Mouse (Mus musculus) gastrocnemius, adult 8-10 months (tissue): Measurements from ENCODE around the gene Hoxd13. TPM values are rescaled to one million over a fixed set of nuclear protein-coding genes. Genes with fewer than 3 reads are reported as not detected.
A peak's percentile ranks its signal among the peaks of the same experiment; 100 is the strongest.

Experiments used
- DNase-seq, 2 experiments: peaks; one replicate each; pipeline ENCODE4 v3.0.0; 2022; ENCODE audit warnings: low spot score in 2 of 2
- microRNA-seq: library from miRNA; unstranded; fragments of <30 nt; microRNA quantifications from one replicate; pipeline ENCODE4 v1.2.0, GENCODE M21; 2022
- total RNA-seq, 4 experiments: library from RNA; stranded (reverse); gene quantifications; 2 replicates each; pipeline ENCODE4 v1.2.4; 2022

Hoxd13 gene
- total RNA-seq, 4 experiments from 2014 or later: not detected

- DNase-seq: no peak
Measured at GRCm38 (mm10) chr2:74705467-74706089, 37.5 kb downstream of the Hoxd13 start.

DNA sequence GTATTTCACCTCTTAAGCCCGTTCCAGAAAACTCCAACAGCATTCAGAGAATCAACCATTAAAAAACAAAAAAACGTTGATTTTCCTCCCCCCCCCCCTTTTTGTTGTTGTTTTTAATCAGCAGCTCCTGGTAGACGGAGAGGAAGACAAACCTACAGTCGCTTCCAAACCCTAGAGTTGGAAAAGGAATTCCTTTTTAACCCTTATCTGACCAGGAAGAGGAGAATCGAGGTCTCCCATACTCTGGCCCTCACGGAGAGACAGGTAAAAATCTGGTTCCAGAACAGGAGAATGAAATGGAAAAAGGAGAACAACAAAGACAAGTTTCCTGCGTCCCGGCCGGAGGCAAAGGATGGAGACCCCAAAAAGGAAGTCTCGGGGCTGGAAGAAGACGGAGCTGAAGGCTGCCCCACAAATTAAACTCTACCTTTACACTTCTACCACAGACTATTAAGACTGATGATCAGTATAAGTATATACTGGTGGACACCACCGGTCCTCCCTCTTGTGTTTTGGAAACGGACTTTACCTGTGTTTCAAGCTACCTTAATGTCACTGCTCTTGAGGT, 38.4 kb downstream of the Hoxd13 start:
- DNase-seq: no peak

GRCm38 (mm10) chr2:74707599-74707998, 39.5 kb downstream of the Hoxd13 start:
- DNase-seq: no peak

- no peak for DNase-seq
Measured at GRCm38 (mm10) chr2:74708676-74709075, 40.6 kb downstream of the Hoxd13 start.

DNA sequence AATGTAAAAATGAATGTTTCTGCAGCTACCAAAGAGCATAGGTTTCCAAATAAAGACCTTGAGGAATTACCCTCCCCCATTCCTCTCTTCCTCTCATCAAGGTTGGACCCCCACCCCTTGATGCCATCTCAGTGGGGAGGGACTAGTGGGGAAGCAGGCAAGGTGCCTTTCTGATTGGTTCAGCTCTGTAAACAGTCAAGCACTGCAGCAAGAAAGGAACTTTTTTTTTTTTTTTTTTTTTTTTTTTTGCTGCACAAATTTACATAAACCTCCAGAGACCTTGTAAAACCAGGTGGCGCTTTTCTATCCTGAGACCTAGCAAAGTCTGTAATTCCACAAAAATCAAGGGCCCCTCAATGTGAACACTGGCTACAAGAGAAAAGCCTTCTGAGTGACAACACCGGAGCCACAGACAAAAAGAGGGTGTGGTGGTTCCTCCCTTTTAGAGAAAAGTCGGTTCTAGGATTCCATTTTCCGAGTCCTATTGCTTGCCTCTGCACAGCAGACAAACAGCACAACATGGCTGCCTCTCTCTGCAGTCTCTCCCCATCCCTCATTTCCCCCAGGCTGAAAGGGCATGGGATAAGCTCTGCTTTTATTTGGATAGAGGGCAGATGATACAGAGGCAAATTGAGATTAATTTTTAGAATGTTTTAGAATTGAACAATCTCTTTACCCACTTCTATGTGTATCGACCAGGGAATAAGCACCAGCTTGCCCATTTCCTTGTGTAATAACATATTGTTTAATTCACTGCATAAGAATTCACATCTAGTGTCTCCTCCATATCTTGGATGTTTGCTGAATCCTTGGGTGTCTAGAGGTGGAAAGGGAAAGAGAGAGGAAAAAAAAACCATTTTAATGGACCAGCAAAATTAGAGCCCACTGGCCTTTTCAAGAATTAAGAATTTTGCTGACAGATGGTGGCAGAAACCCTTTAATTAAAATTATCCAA, 41.6 kb downstream of the Hoxd13 start:
- no peak for DNase-seq

- DNase-seq: no peak
Measured at GRCm38 (mm10) chr2:74710929-74711543, 42.9 kb downstream of the Hoxd13 start.

DNA sequence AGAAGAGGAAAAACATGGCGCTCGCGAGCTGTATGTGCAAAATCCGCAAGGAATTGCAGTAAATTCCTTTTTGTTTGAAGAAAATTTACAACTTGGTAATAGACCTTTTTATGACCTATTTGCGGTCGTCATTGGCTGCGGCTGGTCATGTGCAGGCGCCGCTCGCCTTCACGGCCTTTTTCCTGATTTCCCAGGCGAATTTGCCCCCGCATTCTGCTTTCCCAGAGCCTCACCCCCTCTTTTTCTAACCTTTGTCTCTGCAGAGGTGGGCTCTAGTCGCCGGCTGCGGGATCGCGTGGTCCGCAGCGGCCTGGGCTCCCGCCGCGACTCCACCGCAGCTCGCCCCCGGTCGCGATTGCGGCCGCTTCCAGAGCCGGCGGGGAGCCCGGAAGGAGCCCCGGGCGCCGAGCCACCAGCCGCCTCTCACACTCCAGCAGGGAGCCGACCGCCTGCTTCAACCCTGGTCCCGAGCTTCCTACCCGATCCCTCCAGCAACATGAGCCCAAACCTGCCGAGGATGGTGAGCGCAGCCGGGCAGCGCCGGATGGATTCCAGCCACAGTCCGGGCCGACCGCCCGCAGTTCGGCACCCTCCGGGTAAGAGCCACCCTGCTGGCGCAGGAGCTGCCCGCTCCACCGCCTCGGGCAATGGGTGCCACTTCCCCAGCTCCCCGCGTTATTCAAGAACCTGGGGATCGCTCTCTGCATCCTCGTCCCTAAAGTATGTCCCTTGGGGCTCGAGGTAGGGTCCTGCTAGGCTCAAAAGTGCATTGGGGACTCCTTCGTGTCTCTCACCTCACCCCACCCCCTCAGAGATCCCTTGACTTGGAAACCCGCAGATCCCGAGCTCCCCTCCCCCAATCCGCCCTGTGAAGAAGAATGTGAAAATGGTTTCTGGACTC, 43.9 kb downstream of the Hoxd13 start, which contains the start of the genes Hoxd3 and Hoxd4:
Gene Hoxd3 (plus strand): TSS at position 207 of the 901 bp plus-strand sequence.
Gene Hoxd4 (plus strand): TSS at position 209 of the 901 bp plus-strand sequence.
- DNase-seq: peak in 1 of 2 experiments; percentile 51

DNA sequence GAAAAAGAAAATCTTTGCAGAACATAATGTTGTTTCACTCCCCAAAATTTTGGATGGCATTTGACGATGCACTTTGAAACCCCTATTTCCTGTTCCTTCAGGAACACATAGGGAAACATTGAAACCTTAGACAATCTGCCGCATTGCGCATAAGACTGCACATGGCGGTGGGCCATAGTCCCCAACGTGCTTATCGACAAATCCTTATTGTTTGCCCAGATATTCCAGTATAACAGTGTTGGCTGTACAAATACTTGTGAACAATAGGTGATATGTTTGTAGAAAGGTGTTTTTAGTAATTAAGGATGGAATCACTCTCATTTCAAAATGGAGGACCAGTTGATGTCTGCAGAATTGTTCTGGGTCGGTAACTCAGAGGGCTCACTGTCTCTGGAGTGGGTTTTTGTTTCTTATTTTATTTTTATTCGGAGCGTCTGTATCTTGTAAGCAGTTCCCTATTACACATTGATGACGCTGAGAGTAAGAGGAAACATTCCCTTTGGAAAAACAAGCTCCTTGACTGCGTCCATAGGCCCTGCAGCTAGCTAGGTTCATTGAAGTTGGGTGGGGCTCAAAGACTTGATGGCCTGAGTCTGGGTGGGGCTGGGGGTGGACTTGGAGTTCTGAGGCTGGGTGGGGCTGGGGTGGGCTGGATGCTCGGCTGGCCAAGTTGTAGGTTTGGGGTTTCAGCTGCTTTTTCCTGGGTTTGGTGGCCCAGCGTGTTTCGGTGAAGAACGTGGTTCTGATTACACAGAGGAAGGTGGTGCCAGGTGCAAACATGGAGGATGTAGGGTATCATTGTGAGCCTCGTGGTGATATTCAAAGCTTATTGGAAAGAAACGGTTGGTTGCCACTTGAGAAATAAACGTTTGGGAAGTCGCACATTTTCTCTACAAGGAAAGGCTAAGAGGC, 45.4 kb downstream of the Hoxd13 start:
- DNase-seq: no peak

- no peak for DNase-seq
Measured at GRCm38 (mm10) chr2:74714156-74714789, 46.2 kb downstream of the Hoxd13 start.

DNA sequence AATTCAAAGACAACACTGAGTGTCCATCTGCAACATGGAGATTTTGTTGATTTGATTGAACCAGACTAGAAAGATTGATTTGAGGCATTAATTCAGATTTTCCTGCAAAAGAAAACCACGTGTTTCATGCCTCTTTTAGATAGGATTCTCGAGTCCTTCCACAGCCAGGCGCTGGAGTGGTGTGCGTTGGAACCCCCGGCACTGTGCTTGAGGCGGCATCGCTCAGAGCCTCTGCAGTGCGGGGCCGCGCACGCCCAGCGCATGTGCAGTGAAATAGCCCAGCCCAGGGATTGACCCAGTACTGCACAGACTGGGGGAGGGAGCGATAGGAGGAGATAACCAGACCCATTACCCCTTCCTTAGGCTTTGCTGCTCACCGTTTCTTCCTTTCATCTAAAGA, 46.8 kb downstream of the Hoxd13 start:
- no peak for DNase-seq

- peak; percentile 72 to 79 for DNase-seq
Measured at GRCm38 (mm10) chr2:74715504-74716241, 47.6 kb downstream of the Hoxd13 start.

- DNase-seq: no peak
Measured at GRCm38 (mm10) chr2:74720384-74720783, 52.3 kb downstream of the Hoxd13 start.

DNA sequence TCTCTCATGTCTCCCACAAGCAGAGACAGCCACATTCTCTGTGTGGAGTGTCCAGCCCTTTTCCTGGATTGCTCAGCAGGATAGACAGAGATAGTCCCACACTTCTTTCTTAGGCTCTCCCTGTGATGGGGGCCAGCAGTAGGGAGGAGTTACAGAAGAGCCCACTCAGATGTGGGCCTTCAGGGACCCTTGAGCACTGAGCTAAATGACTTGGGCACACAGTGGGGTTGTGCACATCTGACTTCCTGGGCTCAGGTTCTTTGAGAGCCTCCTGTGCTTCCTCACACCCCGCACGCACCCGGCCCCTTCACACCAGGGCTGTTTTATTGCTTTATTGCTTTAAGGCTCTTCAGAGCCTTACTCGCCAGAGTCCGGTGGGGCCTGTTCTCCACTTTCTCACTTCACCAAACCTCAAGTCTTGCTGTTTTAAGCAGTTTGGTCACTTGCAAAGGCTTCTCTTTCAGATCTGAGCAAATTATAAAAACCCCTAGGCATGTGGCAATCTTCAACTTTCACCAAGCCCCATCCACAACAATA, 52.9 kb downstream of the Hoxd13 start:
- no peak for DNase-seq

Small RNAs within 50 kb of the gene (microRNA-seq; reads per million reads assigned to microRNA genes)
- gene Gm44463: not detected

Other genes starting within 250 kb of the Hoxd13 start
- 10 to 100 TPM; 53.3 to 59.6 (median 56.5) TPM for gene Lnpk, start 88.9 kb upstream of the Hoxd13 start, total RNA-seq
- gene Evx2, start 8.8 kb upstream of the Hoxd13 start, total RNA-seq: not detected
- gene Hoxd12, start 6.7 kb downstream of the Hoxd13 start, total RNA-seq: not detected
- gene Hoxd11, start 11.2 kb downstream of the Hoxd13 start, total RNA-seq: not detected
- gene Hoxd10, start 23.6 kb downstream of the Hoxd13 start, total RNA-seq: 1 to 10 TPM; 6.1 to 8.5 (median 7.6) TPM
- 10 to 100 TPM; 22.6 to 27.5 (median 23.7) TPM for gene Hoxd9, start 29.4 kb downstream of the Hoxd13 start, total RNA-seq
- 10 to 100 TPM; 46.8 to 53.5 (median 51.3) TPM for gene Hoxd8, start 36.3 kb downstream of the Hoxd13 start, total RNA-seq
- gene Hoxd3, start 43.6 kb downstream of the Hoxd13 start, total RNA-seq: under 1 TPM in 2 of 4 experiments, not detected in 2; 0.17 to 0.29 TPM
- 1 to 10 TPM; 1.1 to 1.9 (median 1.5) TPM for gene Hoxd4, start 43.6 kb downstream of the Hoxd13 start, total RNA-seq
- gene Gm28230, start 58.4 kb downstream of the Hoxd13 start, total RNA-seq: under 1 TPM in 1 of 4 experiments, not detected in 3; 0.31 TPM
- gene Hoxd1, start 94.7 kb downstream of the Hoxd13 start, total RNA-seq: not detected
- gene Mtx2, start 157.5 kb downstream of the Hoxd13 start, total RNA-seq: 10 to 100 TPM; 25.7 to 33.2 (median 27.7) TPM